Mouse (Mus musculus): ENCODE data around the gene Ago3.

Gene Ago3

DNA sequence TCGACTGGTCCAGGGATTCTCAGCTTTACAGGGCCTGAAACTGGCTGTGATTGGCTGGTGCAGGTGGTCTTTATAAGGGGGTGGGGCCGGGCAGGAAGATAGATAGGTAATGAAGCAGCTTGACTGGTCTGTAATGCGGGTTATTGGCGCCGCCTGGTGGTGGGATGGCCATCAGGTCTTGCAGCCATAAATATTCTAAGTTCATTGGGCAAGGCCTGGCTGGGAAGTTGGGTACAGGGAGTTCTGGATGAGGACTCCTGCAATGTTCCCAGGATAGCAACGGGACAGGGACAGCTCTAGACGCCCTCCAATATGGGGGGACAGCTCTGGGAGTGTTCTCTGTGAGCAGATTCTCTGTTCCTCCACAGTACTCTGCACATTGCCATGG is 119.4 kb downstream of the Ago3 start:
- DNase-seq (ENCODE audit: low read depth): peak; percentile 89

DNA sequence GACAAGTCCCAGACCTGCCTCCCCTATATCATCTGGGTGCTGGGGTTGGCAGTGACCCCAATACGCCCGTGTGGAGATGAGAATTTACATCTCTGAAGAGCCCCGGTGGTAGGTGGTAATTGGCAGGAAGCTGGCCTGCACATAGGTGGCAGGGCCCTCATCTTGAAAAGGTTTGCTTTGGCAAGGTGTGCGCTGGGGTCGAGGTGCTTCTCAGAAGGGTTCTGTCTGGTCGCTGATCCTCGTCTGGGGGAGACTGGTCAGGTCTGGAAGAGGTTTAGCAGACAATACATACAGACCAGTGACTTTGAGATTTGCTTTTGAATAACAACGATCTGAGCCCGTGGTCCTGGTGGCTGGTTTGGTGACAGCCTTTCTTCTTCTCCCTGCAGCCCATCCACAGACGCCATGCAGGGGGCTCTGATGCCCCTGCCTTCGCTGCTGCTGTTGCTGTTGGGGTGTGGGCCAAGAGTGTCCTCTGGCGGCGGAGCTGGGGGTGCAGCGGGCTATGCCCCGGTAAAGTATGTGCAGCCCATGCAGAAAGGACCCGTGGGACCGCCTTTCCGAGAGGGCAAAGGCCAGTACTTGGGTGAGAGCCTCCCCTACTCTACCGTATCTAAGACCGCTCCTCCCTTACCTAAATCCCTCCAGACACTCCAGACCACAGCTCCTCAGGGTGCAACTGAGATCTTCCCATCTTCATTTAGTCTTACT is 120.0 kb downstream of the Ago3 start:
- DNase-seq (ENCODE audit: low read depth): no peak

- DNase-seq (ENCODE audit: low read depth): no peak
Measured at GRCm38 (mm10) chr4:126306827-126307226, 122.5 kb downstream of the Ago3 start.

DNA sequence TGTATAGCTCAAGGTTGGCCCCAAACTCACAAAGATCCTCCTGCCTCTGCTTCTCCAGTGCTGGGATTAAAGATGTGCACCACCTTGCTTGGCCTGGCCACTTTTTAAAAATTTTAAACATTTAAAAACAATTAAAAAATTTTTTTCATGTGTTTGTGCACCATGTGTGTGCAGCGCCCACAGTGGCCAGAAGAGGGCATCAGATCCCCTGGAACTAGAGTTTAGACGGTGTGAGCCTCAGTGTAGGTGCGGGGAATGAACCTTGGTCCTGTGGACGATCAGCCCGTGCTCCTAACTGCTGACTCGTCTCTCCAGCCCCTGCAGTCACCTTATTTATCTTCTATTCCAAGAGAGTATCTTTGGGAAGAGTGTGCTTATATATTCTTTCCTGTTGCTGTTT is 123.3 kb downstream of the Ago3 start:
- no peak for DNase-seq (ENCODE audit: low read depth)

DNA sequence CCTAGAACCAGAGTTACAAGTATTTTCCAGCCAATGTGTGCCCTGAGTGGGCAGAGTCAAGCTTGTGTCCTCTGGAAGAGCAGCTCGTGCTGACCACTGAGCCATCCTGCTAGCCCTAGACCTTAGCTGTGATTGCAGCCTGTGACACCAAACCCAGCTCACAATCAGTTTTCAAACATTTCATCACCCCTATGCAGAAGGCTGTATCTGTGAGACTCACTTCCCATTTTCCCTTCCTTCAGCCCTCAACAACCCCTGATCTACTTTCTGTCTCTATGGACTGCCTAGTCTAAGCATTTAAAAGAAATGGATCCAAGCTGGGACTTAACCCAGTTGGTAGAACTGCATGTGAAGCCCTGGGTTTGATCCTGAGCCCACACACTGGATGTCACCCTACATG is 123.9 kb downstream of the Ago3 start:
- no peak for DNase-seq (ENCODE audit: low read depth)

- peak; percentile 61 for DNase-seq (ENCODE audit: low read depth)
Measured at GRCm38 (mm10) chr4:126303877-126304276, 125.5 kb downstream of the Ago3 start.

DNA sequence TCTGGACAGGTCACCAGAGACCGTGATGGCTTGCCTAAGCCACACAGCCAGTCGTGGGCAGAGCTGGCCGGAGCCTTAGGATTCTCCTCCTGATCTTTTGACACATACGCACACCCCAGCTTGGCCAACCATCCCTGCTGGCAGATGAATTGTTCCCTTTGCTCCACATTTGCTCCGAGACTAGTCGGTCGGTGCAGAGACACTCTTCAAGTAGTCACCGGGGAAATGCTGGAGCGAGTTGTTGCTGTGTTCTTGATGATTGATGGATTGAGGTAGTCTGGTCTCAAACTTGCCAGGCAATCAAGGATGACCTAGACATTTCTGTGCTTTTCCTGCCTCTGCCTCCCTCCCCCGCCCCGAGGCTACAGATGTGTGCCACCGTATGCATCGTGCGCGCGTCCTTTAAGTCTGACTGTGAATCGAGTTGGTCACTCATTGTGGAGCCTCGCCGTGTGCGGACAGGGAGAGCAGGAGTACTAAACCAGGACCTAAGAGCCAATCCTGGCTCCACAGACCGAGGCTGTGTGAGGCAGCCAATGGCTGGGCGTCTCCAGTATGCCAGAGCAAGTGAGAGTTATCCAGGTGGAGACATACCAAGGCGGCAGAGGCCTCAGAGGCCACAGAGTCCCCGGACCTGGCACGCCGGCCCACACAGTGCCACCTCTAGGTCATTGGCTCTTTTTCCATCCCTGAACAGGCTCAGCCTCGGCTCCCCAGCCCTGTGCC is 127.6 kb downstream of the Ago3 start:
- peak; percentile 36 for DNase-seq (ENCODE audit: low read depth)

DNA sequence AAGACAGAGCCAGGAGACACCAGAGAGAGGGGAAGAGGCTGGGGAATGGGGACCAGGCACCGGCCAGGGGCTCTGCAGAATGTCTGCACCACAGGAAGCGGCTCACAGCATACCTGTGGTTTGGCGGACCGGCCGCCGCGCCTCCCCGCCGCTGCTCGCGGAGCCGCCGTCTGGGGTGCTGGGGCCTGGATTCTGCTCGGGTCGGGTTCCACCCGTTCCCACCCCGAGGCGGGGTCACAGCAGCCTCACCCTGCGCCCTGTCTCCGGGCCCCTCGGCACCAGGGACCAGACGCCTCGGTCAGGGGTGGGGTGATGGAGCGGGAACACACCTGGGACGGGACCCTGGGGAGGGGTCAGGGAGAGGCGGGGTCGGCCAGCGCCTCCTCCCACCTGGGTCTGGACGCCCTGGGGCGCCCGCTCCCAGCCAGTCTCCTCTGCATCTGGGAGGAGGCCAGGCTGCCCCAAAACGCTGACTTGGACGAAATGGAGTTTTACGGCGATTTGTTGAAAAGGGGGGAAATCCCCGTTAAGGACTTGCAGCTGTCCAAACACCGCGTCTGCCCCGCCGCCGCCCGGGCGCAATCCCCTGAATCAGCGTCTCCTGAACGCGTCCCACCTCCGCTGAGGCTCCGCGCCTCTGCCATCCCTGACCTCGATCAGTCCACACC is 128.3 kb downstream of the Ago3 start:
- DNase-seq (ENCODE audit: low read depth): peak; percentile 58

- peak; percentile 62 for DNase-seq (ENCODE audit: low read depth)
Measured at GRCm38 (mm10) chr4:126296617-126297101, 132.7 kb downstream of the Ago3 start.

GRCm38 (mm10) chr4:126295937-126296336 is 133.4 kb downstream of the Ago3 start:
- no peak for DNase-seq (ENCODE audit: low read depth)

GRCm38 (mm10) chr4:126295152-126295551 is 134.2 kb downstream of the Ago3 start:
- no peak for DNase-seq (ENCODE audit: low read depth)

DNA sequence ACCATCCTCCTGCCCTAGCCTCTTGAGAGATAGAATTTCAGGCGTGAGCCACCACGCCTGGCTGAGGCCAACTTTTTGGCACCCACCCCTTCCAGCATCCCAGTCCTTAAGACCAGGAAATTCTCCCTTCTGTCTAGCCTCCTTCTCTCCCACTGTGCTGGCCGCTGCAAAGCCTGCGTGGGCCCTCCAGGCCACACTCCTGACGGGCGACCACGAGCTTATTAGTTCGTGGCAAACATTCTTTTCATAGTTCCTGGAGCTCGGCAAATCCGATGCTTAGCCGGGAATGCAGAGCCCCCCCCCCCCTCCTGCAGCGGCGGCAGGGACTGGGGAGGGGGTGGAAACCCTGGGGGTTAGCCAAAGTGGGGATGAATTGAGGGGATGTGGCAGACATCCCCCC is 138.2 kb downstream of the Ago3 start:
- DNase-seq (ENCODE audit: low read depth): no peak

DNA sequence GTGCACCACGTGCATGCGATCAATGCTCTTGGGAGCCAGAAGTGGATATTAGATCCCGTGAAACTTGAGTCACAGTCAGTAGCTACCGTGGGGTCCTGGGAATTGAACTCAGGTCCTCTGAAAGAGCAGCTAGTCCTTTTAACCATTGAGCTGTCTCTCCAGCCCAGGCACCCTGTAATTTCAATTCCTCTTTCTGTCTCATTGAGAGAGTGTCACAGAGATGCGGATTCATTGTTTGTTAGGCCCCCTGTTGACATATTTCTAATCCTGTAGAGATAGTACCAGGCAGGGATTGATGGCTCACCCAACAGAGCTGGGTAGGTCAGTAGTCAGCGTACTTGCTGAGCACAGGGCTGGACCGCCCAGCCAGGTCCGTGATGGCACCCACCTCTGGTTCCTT is 139.0 kb downstream of the Ago3 start:
- DNase-seq (ENCODE audit: low read depth): no peak

DNA sequence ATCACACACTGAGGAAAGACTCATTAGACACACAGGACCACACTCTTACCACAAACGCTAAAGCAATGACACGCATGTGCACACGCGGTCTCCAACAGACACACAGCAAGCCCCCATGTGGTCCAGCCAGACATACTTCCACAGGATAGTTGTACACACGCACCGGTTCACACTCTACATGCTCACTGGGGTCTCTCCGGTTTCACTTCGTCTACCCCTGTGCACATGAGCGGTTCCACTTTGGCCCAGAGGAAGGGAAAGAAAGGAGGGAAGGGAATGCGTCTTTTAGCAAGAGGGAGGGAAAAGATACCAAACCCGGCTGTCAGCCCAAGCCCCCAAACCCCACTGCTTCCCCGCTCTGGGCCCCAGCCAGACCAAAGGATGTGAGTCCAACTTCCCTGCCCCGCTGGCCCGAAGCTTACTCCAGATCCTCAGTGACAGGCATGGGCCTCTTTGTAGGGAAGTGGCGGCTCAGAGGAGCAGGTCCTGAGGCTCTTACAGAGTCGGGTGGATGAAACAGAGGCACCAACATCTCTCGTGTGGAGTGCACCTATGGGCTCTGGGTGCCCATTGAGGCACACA is 141.2 kb downstream of the Ago3 start:
- DNase-seq (ENCODE audit: low read depth): no peak

- no peak for DNase-seq (ENCODE audit: low read depth)
Measured at GRCm38 (mm10) chr4:126287302-126287995, 141.9 kb downstream of the Ago3 start.

GRCm38 (mm10) chr4:126286492-126286891 is 142.9 kb downstream of the Ago3 start, which contains the start of gene Col8a2:
TSS of gene Col8a2 (plus strand) at chr4:126286793.
- DNase-seq (ENCODE audit: low read depth): peak; percentile 40

DNA sequence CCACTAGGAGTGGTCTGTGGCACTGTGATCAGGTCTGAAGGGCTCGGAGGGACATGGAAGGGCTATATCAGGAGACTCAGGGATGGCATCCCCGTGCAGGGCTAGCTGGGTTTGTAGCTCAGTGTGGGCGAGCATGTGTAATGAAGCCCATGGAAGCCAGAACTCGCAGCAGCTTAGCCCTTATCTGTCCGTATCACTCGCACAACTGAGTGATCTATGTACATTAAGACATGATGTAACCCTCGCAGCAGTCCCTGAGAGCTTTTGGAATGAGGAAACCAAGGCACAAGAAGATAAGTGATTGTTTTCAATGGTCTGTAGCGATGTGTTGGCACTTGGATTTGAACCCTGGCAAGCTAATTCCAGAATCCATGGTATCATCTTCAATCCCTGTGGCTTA is 145.8 kb downstream of the Ago3 start:
- no peak for DNase-seq (ENCODE audit: low read depth)

DNA sequence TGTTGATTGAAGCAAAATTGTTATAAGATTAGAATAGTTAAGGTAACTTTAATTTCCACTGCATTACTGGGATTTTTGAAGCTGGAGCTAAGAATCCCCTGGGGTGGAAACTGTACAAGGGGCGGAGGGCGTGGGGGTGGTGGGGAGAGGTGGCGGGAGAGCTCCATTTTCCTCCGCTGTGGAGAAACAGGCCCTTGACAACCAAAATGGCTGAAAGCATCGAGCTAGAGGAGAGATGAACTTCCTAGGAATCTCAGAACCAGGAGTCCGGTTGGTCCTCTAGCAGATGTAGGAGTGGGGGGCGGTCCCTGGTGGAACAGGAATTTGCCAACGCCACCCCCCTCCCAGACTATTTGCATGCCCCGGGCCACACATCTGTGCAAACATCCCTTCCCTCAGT is 147.7 kb downstream of the Ago3 start:
- DNase-seq (ENCODE audit: low read depth): no peak
